Mouse (Mus musculus): ENCODE results near the gene Tut7.

GRCm38 (mm10) chr13:59771257-59771656 lies 51.7 kb downstream of the Tut7 start:
- no peak for TF ChIP-seq CTCF (IDR thresholded peaks at IDR 0.05; ENCODE audit: borderline replicate concordance, control insufficient read depth, extremely low read depth, insufficient read depth, low read length, poor library complexity)
- TF ChIP-seq POLR2A (IDR thresholded peaks at IDR 0.05; ENCODE audit: control insufficient read depth, extremely low read depth, insufficient read depth, low read length, poor library complexity) = no peak

All from thymus, adult 2 months (tissue).